Mouse (Mus musculus) embryonic fibroblast, embryonic 13.5 days (primary cell): Measurements from ENCODE around the gene Vmn1r224. TPM values are rescaled to one million over a fixed set of nuclear protein-coding genes. Genes with fewer than 3 reads are reported as not detected.

ENCODE experiments used
- H3K27ac ChIP-seq: 2 replicates; pipeline ENCODE4 v1.5.1; 2012; ENCODE audit warnings: low read length, control low read depth, inconsistent platforms; ENCODE audit not compliant: insufficient read depth
- H3K4me1 ChIP-seq: 2 replicates; pipeline ENCODE4 v1.6.1; 2011; ENCODE audit warnings: low read length; ENCODE audit not compliant: control insufficient read depth, insufficient read depth
- H3K4me3 ChIP-seq: 2 replicates; pipeline ENCODE4 v1.5.1; 2011; ENCODE audit warnings: mild to moderate bottlenecking, control low read depth, low read length; ENCODE audit not compliant: insufficient read depth
- CTCF ChIP-seq: IDR thresholded peaks from 2 replicates; pipeline ENCODE4 v1.5.1; 2011; ENCODE audit warnings: mild to moderate bottlenecking, control low read depth, low read length, moderate library complexity, borderline replicate concordance; ENCODE audit not compliant: insufficient read depth
- POLR2A ChIP-seq: IDR thresholded peaks from 2 replicates; pipeline ENCODE4 v1.6.1; 2011; ENCODE audit warnings: low read depth, mild to moderate bottlenecking, control low read depth, low read length, moderate library complexity
- polyA plus RNA-seq: library from polyadenylated mRNA; stranded (reverse); fragments of >200 nt; gene quantifications from 2 replicates; pipeline ENCODE4 v1.2.4, GENCODE M21; 2011; ENCODE audit warnings: low read depth; ENCODE audit not compliant: missing spikeins, insufficient read length

Vmn1r224 gene
- polyA plus RNA-seq, result not detected in 2 replicates

- H3K27ac ChIP-seq, result no peak within 1 kb of the TSS
- no peak for TF ChIP-seq POLR2A
- no peak for TF ChIP-seq CTCF
- H3K4me3 ChIP-seq, result no peak within 1 kb of the TSS
- no peaks in the 10 kb centered on the region for H3K4me1 ChIP-seq
Observed at GRCm38 (mm10) chr17:20413846-20414245, at the start of gene Vmn1r224. Vmn1r224 (plus strand) TSS chr17:20414146.

- Histone ChIP-seq H3K4me3 (no peak overlapping the region), H3K27ac (no peak overlapping the region), H3K4me1 (no peaks in the 10 kb centered on the region)
- no peak for TF ChIP-seq CTCF
- no peak for TF ChIP-seq POLR2A
Observed at GRCm38 (mm10) chr17:20399105-20399504, 14.8 kb upstream of the Vmn1r224 start.

- Histone ChIP-seq H3K27ac (no peak overlapping the region), H3K4me1 (no peaks in the 10 kb centered on the region), H3K4me3 (no peak overlapping the region)
- TF ChIP-seq CTCF (no peak), POLR2A (no peak)
Observed at GRCm38 (mm10) chr17:20439263-20439662, 25.3 kb downstream of the Vmn1r224 start.

- TF ChIP-seq CTCF (no peak), POLR2A (no peak)
- no peaks in the 10 kb centered on the region for H3K4me1 ChIP-seq
- H3K27ac ChIP-seq, result no peak overlapping the region
- no peak overlapping the region for H3K4me3 ChIP-seq
Observed at GRCm38 (mm10) chr17:20473311-20473710, 59.4 kb downstream of the Vmn1r224 start.

Other genes with a start within 250 kb of the Vmn1r224 start
- not detected in 2 replicates for gene Fpr-rs6, start 231.0 kb upstream of the Vmn1r224 start, polyA plus RNA-seq
- not detected in 2 replicates for gene Vmn2r105, start 179.1 kb upstream of the Vmn1r224 start, polyA plus RNA-seq
- gene Vmn2r106, start 128.6 kb upstream of the Vmn1r224 start, polyA plus RNA-seq, result not detected in 2 replicates
- gene Vmn2r107, start 68.9 kb upstream of the Vmn1r224 start, polyA plus RNA-seq, result not detected in 2 replicates
- not detected in 2 replicates for gene Vmn2r108, start 67.2 kb downstream of the Vmn1r224 start, polyA plus RNA-seq
- gene Vmn1r225, start 84.0 kb downstream of the Vmn1r224 start, polyA plus RNA-seq, result not detected in 2 replicates
- gene Vmn2r109, start 150.6 kb downstream of the Vmn1r224 start, polyA plus RNA-seq, result not detected in 2 replicates
- not detected in 2 replicates for gene Vmn2r110, start 182.3 kb downstream of the Vmn1r224 start, polyA plus RNA-seq
- gene Fpr-rs3, start 210.7 kb downstream of the Vmn1r224 start, polyA plus RNA-seq, result not detected in 2 replicates